Mouse (Mus musculus) liver, postnatal 0 days (tissue): ENCODE measurements around the gene Rab3gap2. TPM values are rescaled to one million over a fixed set of nuclear protein-coding genes. Genes with fewer than 3 reads are reported as not detected.

Source experiments
- ATAC-seq: fragments of 200-750 bp; cut with Nextera tagmentation; 2 replicates; pipeline ENCODE4 v1.8.0; 2017; ENCODE audit warnings: mild to moderate bottlenecking, moderate library complexity
- DNase-seq: peaks from one replicate; pipeline ENCODE4 v3.0.0-alpha.2; 2016
- H3K27ac ChIP-seq: fragments of 300-500 bp; sonication (generic); 2 replicates; pipeline ENCODE4 v1.5.1; 2014; ENCODE audit warnings: antibody characterized with exemption, moderate library complexity, mild to moderate bottlenecking, low read depth
- H3K27me3 ChIP-seq: fragments of 300-500 bp; sonication (generic); 2 replicates; pipeline ENCODE4 v1.6.1; 2014; ENCODE audit warnings: low read length, control low read depth, mixed read lengths; ENCODE audit not compliant: insufficient read depth
- H3K36me3 ChIP-seq: fragments of 300-500 bp; sonication (generic); replicated peaks from 2 replicates; pipeline ENCODE4 v1.6.1; 2014; ENCODE audit warnings: mild to moderate bottlenecking, control low read depth, low read length, moderate library complexity, mixed read lengths; ENCODE audit not compliant: insufficient read depth
- H3K4me1 ChIP-seq: fragments of 300-500 bp; sonication (generic); 2 replicates; pipeline ENCODE4 v1.6.1; 2014; ENCODE audit warnings: antibody characterized with exemption, mild to moderate bottlenecking, control low read depth; ENCODE audit not compliant: insufficient read depth
- H3K4me2 ChIP-seq: fragments of 300-500 bp; sonication (generic); 2 replicates; pipeline ENCODE4 v1.6.1; 2014; ENCODE audit warnings: low read depth, mild to moderate bottlenecking, low read length, moderate library complexity, mixed read lengths
- H3K4me3 ChIP-seq: fragments of 300-500 bp; sonication (generic); 2 replicates; pipeline ENCODE4 v1.5.1; 2014; ENCODE audit warnings: low read depth, low read length
- H3K9ac ChIP-seq: fragments of 300-500 bp; sonication (generic); replicated peaks from 2 replicates; pipeline ENCODE4 v1.6.1; 2014; ENCODE audit warnings: mild to moderate bottlenecking, moderate library complexity
- H3K9me3 ChIP-seq: fragments of 300-500 bp; sonication (generic); 2 replicates; pipeline ENCODE4 v1.6.1; 2016; ENCODE audit warnings: mild to moderate bottlenecking, control low read depth, low read length, mixed read lengths
- CTCF ChIP-seq: sonication (generic); IDR thresholded peaks from 2 replicates; pipeline ENCODE4 v1.5.1; 2016; ENCODE audit warnings: antibody characterized with exemption, low read depth
- EP300 ChIP-seq: IDR thresholded peaks from 2 replicates; pipeline ENCODE4 v1.6.1; 2016; ENCODE audit warnings: antibody characterized with exemption, low read depth, mild to moderate bottlenecking
- WGBS: fragments of 180-500 bp; shearing (Covaris S2); extraction: QIAGEN DNeasy Blood & Tissue Kit; methylation state at CpG from one replicate; pipeline ENCODE4 v1.1.7; 2014; ENCODE audit not compliant: insufficient replicate concordance; 5-methylcytosine and 5-hydroxymethylcytosine counted together
- polyA plus RNA-seq: library from polyadenylated mRNA; unstranded; fragments of >200 nt; fragmentation: Nextera tagmentation; extraction: Ambion mirVana; gene quantifications from 2 replicates; pipeline ENCODE4 v1.2.1, GENCODE M21; 2015

Rab3gap2 gene
- polyA plus RNA-seq, 1 experiment from 2014 or later = 7.3 TPM

DNA sequence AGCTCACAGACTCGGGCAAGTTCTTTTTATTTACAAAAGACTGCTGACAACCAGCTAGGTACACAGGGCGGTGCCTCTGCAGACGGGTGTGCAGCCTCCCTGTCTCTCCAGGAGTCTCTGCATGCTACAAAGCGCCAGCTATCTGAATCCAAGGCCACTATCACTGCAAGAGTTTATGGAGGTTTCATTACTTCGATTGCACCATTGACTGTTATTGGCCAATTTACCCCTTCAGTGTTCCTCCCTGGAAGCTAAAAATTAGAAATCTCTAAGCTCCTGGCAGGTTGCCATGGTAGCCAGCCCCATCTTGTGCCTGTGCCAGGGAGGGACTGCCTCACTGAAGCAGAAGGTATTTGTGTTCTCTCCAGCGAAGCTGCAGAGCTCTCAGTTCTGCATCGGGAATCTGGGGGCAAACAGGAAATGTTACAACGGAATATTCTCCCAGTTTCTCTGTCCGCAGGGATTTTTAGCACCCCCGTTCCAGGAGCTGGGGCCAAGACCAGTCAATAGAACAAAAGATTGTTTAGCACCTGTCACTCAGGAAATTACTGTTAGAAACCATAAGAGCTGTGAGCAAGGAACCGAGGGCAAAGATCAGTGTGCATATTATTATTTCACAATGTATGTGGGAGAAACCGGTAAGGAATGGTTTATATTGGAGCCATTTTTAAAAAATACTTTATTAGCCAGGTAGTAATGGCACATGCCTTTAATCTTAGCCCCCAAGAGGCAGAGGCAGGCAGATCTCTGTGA is 49.4 kb downstream of the Rab3gap2 start:
- TF ChIP-seq CTCF (no peak), EP300 (no peak)
- peaks cover 6% of the 10 kb centered on the region for H3K4me1 ChIP-seq
- WGBS = 58% methylated on average over 12 of the region's 12 CpGs
- H3K36me3 ChIP-seq = peaks cover 53% of the 10 kb centered on the region
- H3K9me3 ChIP-seq = no peaks in the 10 kb centered on the region
- H3K27ac ChIP-seq = peak overlapping the region; percentile 55
- DNase-seq = peak; percentile 39
- H3K27me3 ChIP-seq = no peaks in the 10 kb centered on the region
- H3K9ac ChIP-seq = no peak overlapping the region
- H3K4me2 ChIP-seq = no peak overlapping the region
- H3K4me3 ChIP-seq = no peak overlapping the region
- ATAC-seq = peak; percentile 59; the same call in 1 of the 2 replicates

DNA sequence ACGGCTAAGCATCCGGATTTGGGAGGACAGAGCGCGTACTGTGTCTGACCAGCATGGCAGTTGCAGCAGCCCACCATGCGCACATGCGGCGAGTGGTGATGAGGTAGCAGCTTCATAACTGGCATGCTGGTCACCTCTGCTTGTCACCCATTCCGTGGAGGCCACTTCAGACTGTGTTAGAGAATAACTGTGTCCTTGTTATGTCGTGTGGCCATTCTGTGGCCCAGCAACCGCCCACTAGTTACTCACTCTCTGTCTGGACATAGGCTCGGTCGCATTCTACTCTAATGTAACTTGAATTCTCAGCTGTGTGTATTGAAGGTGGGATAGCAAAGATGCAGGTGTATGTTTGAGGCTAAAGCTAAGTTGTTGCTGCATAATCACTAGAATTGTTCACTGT is 51.4 kb downstream of the Rab3gap2 start:
- Histone ChIP-seq H3K4me2 (no peak overlapping the region), H3K9me3 (no peaks in the 10 kb centered on the region), H3K27ac (no peak overlapping the region), H3K4me3 (no peak overlapping the region), H3K9ac (no peak overlapping the region), H3K27me3 (no peaks in the 10 kb centered on the region), H3K36me3 (peaks cover 52% of the 10 kb centered on the region), H3K4me1 (peaks cover 6% of the 10 kb centered on the region)
- ATAC-seq = no peak
- TF ChIP-seq EP300 (no peak), CTCF (no peak)
- 89% methylated on average over 12 of the region's 12 CpGs for WGBS
- no peak for DNase-seq

DNA sequence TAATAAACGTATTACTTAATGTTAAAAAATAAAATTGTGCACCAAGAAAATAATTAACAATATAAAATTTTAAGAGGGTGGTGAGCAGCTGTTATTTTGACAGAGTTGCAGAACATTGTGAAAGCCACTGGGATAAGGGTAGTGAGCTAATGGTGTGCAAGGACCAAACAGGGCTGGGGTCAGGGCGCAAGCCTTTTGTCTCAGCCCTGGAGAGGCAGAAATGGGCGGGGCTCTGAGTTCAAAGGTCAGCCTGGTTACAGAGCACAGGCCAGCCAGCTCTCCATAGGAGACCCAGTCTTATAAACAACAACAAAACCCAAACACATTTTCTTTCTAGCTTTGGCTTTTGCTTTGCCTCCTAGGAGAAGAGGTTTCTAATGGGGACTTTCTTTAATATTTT is 52.8 kb downstream of the Rab3gap2 start:
- DNase-seq (peak; percentile 57), ATAC-seq (peak; percentile 82)
- Histone ChIP-seq H3K27ac (0 out of 2 replicates have a peak overlapping the region, but pooled peaks have one; percentile 11), H3K36me3 (peaks cover 49% of the 10 kb centered on the region), H3K9me3 (no peaks in the 10 kb centered on the region), H3K9ac (no peak overlapping the region), H3K4me1 (peaks cover 6% of the 10 kb centered on the region), H3K4me3 (no peak overlapping the region), H3K4me2 (no peak overlapping the region), H3K27me3 (no peaks in the 10 kb centered on the region)
- no peak for TF ChIP-seq EP300
- no peak for TF ChIP-seq CTCF
- 60% methylated on average over 3 of the region's 3 CpGs for WGBS

DNA sequence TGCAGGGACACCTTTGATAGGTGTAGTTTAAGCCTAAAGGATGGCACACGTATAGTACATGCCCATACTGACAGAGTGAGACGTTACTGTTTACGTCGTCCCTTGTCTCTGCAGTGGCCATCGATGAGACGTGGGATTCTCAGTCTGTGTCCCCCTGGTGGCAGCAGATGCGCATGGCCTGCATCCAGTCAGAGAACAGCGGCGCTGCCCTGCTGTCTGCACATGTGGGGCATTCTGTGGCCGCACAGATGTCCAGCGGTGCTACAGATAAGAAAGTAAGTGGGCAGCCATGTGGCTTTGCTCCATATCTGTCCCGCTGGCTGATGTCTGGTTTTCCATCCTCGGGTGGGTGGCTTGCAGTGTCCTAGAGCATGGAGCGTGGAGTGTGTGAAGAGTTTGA is 58.6 kb downstream of the Rab3gap2 start:
- no peaks in the 10 kb centered on the region for H3K27me3 ChIP-seq
- H3K9me3 ChIP-seq = no peaks in the 10 kb centered on the region
- H3K36me3 ChIP-seq = peaks cover 57% of the 10 kb centered on the region
- H3K4me3 ChIP-seq = no peak overlapping the region
- 71% methylated on average over 14 of the region's 14 CpGs for WGBS
- no peak overlapping the region for H3K4me2 ChIP-seq
- H3K9ac ChIP-seq = no peak overlapping the region
- DNase-seq (no peak), ATAC-seq (no peak)
- H3K27ac ChIP-seq = no peak overlapping the region
- peak; percentile 74 for TF ChIP-seq CTCF
- no peak for TF ChIP-seq EP300
- H3K4me1 ChIP-seq = no peaks in the 10 kb centered on the region

DNA sequence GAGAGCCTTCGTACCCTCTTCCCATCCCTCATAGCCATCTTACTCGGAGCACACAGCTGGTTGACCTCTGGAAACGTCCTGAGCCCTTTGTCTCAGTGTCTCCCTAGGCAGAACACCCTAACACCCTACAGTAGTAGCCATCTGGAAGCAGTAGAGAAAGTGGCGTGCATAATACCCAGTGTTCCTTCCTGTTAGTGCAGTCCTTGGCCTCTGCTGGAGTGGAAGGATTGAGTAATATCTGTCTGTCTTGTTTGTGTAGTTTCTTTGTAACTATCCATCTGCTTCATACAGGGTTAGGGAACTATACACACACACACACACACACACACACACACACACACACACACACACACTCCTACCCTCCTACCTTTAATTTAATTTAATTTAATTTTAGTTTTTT is 64.8 kb downstream of the Rab3gap2 start:
- Histone ChIP-seq H3K4me3 (no peak overlapping the region), H3K36me3 (peaks cover 43% of the 10 kb centered on the region), H3K27me3 (no peaks in the 10 kb centered on the region), H3K4me2 (no peak overlapping the region), H3K4me1 (no peaks in the 10 kb centered on the region), H3K27ac (0 out of 2 replicates have a peak overlapping the region, but pooled peaks have one; percentile 24), H3K9me3 (no peaks in the 10 kb centered on the region), H3K9ac (no peak overlapping the region)
- ATAC-seq = peak; percentile 71
- no peak for DNase-seq
- TF ChIP-seq CTCF (no peak), EP300 (no peak)
- 64% methylated on average over 4 of the region's 4 CpGs for WGBS

DNA sequence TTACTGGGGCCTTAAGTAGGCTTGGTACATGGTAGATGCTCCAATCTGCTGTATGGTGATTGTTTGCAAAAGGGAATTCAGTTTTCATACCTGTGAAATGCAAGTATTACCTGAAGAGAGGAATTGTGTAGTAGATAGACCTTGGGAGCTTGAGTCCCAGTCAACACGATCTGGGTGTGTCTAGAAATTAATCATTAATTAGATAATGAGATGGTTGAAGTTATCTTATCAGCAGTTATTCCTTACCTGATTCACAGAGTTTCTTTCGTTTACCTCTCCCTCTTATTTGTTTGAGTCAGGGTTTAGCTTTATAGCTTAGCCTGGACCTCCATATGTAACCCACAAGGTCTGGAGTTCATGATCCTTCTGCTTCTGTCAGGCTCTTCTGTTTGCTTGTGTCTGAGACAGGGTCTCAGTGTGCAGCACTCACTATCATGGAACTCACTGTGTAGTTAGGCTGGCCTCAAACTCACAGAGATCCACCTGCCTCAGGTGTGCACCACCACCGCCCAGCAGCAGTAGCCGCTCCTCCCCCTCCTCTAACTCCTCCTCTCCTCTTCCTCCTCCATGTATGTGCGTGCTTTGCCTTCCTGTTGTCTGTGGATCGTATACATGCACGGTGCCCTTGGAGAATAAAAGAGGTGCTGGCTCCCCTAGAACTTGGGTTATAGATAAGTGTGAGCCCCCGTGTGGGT is 66.6 kb downstream of the Rab3gap2 start:
- H3K4me3 ChIP-seq = no peak overlapping the region
- no peak for DNase-seq
- H3K4me2 ChIP-seq = no peak overlapping the region
- H3K36me3 ChIP-seq = peaks cover 42% of the 10 kb centered on the region
- 80% methylated on average over 8 of the region's 8 CpGs for WGBS
- H3K4me1 ChIP-seq = no peaks in the 10 kb centered on the region
- H3K9ac ChIP-seq = no peak overlapping the region
- no peak overlapping the region for H3K27ac ChIP-seq
- no peaks in the 10 kb centered on the region for H3K27me3 ChIP-seq
- ATAC-seq = no peak
- TF ChIP-seq EP300 (no peak), CTCF (no peak)
- H3K9me3 ChIP-seq = no peaks in the 10 kb centered on the region
